Comparison of ENCODE assay signal across 8 mouse cellular contexts in the genomic region with DNA sequence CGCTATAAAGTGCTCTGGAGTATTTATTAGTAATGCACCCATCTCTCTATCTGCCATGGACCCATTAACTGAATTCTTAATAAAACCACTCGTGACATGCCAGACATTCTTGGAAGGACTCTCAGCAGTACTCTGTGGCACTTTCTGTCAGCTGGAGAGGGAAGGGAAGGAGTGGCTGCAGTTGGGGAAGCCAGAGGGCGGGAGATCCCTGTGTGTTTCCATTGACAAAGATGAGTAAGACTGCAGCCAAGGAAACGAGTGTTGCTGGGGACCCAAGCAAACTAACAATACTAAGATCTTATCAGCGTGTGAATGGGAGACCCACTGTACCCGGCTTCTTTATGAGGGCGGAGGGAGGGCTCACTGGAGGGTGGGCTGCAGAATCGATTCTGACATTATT. TPM values are rescaled to one million over a fixed set of nuclear protein-coding genes. Genes with fewer than 3 reads are reported as not detected.
DNase-seq lines count a peak whose midpoint lies in the region; ATAC-seq and TF ChIP-seq lines count a peak whose summit lies in the region.

No protein-coding gene starts in this region.

- peak overlapping the region; percentile 21; the same call in 1 of the 2 replicates for H3K27ac ChIP-seq in heart, adult 2 months
- peak overlapping the region; percentile 90 for H3K27ac ChIP-seq in forebrain, embryonic 14.5 days (ENCODE audit: low read depth, low read length)
- H3K27ac ChIP-seq in limb, embryonic 10.5 days: no peak overlapping the region
- no peak overlapping the region for H3K27ac ChIP-seq in midbrain, postnatal 0 days (ENCODE audit: low read depth, low read length)

- WGBS in heart, adult 2 months: 40% methylated on average over 8 of the region's 8 CpGs
- WGBS in forebrain, embryonic 14.5 days: 12% methylated on average over 8 of the region's 8 CpGs
- WGBS in limb, embryonic 10.5 days: 64% methylated on average over 8 of the region's 8 CpGs
- 16% methylated on average over 8 of the region's 8 CpGs for WGBS in midbrain, postnatal 0 days

- intact Hi-C loops in heart, adult 2 months (cut with DNase I): no loop called here

- no peak for TF ChIP-seq EP300 in heart, adult 2 months (IDR thresholded peaks at IDR 0.05; ENCODE audit: insufficient read depth, low read depth, low read length)

- no peaks in the 10 kb centered on the region for H3K27me3 ChIP-seq in heart, adult 2 months (ENCODE audit: control insufficient read depth, insufficient read depth, low read length)
- no peaks in the 10 kb centered on the region for H3K27me3 ChIP-seq in forebrain, embryonic 14.5 days (replicated peaks; ENCODE audit: control insufficient read depth, insufficient read depth, low read length)
- no peaks in the 10 kb centered on the region for H3K27me3 ChIP-seq in limb, embryonic 10.5 days (ENCODE audit: low read depth, poor library complexity, severe bottlenecking)
- no peaks in the 10 kb centered on the region for H3K27me3 ChIP-seq in midbrain, postnatal 0 days (ENCODE audit: insufficient read depth, low read length)

- peak in 1 of 2 experiments; percentile 35 for DNase-seq in heart, adult 2 months
- DNase-seq in heart, adult 8-10 months (ENCODE audit: low spot score): no peak
- peak; percentile 59 for DNase-seq in forebrain, embryonic 14.5 days (ENCODE audit: low spot score)
- DNase-seq in limb, embryonic 10.5 days (ENCODE audit: low spot score): no peak
- peak; percentile 38 for DNase-seq in midbrain, postnatal 0 days (ENCODE audit: low spot score)
- no peak for DNase-seq in thymus, postnatal 10 days (ENCODE audit: low spot score in 2 of 2)
- no peak for DNase-seq in urinary bladder, postnatal 14 days (ENCODE audit: low spot score)
- DNase-seq in layer of hippocampus, adult 18-20 months (ENCODE audit: low spot score in 2 of 2): no peak

- H3K4me3 ChIP-seq in heart, adult 2 months: no peak overlapping the region
- peak overlapping the region; percentile 73 for H3K4me3 ChIP-seq in forebrain, embryonic 14.5 days (ENCODE audit: low read depth, low read length)
- peak overlapping the region; percentile 81; the same call in 1 of the 2 replicates for H3K4me3 ChIP-seq in limb, embryonic 10.5 days
- H3K4me3 ChIP-seq in midbrain, postnatal 0 days (ENCODE audit: low read depth, low read length): peak overlapping the region; percentile 95

- peaks cover 2% of the 10 kb centered on the region; the same call in 1 of the 2 replicates for H3K36me3 ChIP-seq in heart, adult 2 months (ENCODE audit: control insufficient read depth, insufficient read depth, low read length)
- no peaks in the 10 kb centered on the region for H3K36me3 ChIP-seq in forebrain, embryonic 14.5 days (ENCODE audit: control insufficient read depth, insufficient read depth, low read length)
- no peaks in the 10 kb centered on the region for H3K36me3 ChIP-seq in limb, embryonic 10.5 days
- no peaks in the 10 kb centered on the region for H3K36me3 ChIP-seq in midbrain, postnatal 0 days (ENCODE audit: insufficient read depth, low read length)

- no peak for ATAC-seq in forebrain, embryonic 14.5 days
- ATAC-seq in midbrain, postnatal 0 days (ENCODE audit: low FRiP score): no peak

- 0 out of 2 replicates have a peak, but pooled peaks have one; percentile 11 for TF ChIP-seq CTCF in heart, adult 2 months (IDR thresholded peaks at IDR 0.05)
- TF ChIP-seq CTCF in midbrain, postnatal 0 days (IDR thresholded peaks at IDR 0.05): no peak; the same call in 1 of the 2 replicates

- H3K4me1 ChIP-seq in heart, adult 2 months (ENCODE audit: control insufficient read depth, insufficient read depth, low read length): peaks cover 7% of the 10 kb centered on the region
- H3K4me1 ChIP-seq in forebrain, embryonic 14.5 days (ENCODE audit: control insufficient read depth, insufficient read depth, low read length): peaks cover 57% of the 10 kb centered on the region
- peaks cover 74% of the 10 kb centered on the region for H3K4me1 ChIP-seq in limb, embryonic 10.5 days
- peaks cover 20% of the 10 kb centered on the region; the same call in 1 of the 2 replicates for H3K4me1 ChIP-seq in midbrain, postnatal 0 days (ENCODE audit: insufficient read depth, low read length)

- TF ChIP-seq POLR2A in heart, adult 2 months (IDR thresholded peaks at IDR 0.05; ENCODE audit: insufficient read depth, low read depth, low read length): no peak

- no peaks in the 10 kb centered on the region; the same call in 1 of the 2 replicates for H3K79me2 ChIP-seq in heart, adult 2 months (replicated peaks; ENCODE audit: control insufficient read depth, insufficient read depth, low read length)

- no peaks in the 10 kb centered on the region for H3K9me3 ChIP-seq in forebrain, embryonic 14.5 days (replicated peaks; ENCODE audit: control insufficient read depth, low read length)
- no peaks in the 10 kb centered on the region for H3K9me3 ChIP-seq in limb, embryonic 10.5 days (replicated peaks)
- H3K9me3 ChIP-seq in midbrain, postnatal 0 days (ENCODE audit: low read length): no peaks in the 10 kb centered on the region

- peak overlapping the region; percentile 85 for H3K4me2 ChIP-seq in forebrain, embryonic 14.5 days (ENCODE audit: low read length)
- peak overlapping the region; percentile 84 for H3K4me2 ChIP-seq in midbrain, postnatal 0 days (ENCODE audit: low read depth, low read length, poor library complexity, severe bottlenecking)

- H3K9ac ChIP-seq in heart, adult 2 months (ENCODE audit: low read depth, low read length): no peak overlapping the region
- peak overlapping the region; percentile 91 for H3K9ac ChIP-seq in forebrain, embryonic 14.5 days (ENCODE audit: low read length)
- H3K9ac ChIP-seq in midbrain, postnatal 0 days (replicated peaks; ENCODE audit: low read length, poor library complexity, severe bottlenecking): peak overlapping the region; percentile 48; the same call in 1 of the 2 replicates

RNA-seq across cellular contexts. Expression of gene Cemip2, which starts 2.5 kb away (rescaled TPM):
- 10 to 100 TPM; 10.7 to 11.7 TPM for total RNA-seq in heart, adult 2 months (2021)
- 4.5 and 5.8 TPM in 2 replicates for polyA plus RNA-seq in heart, adult 2 months (2012; rRNA removed)
- 10 to 100 TPM; 10.2 to 11.5 (median 10.8) TPM for total RNA-seq in heart, adult 8-10 months (2022)
- polyA plus RNA-seq in forebrain, embryonic 14.5 days (2014; fragmentation: Nextera tagmentation; extraction: Ambion mirVana): 29.2 and 35.3 TPM in 2 replicates
- 39.3 and 51.7 TPM in 2 replicates for polyA plus RNA-seq in limb, embryonic 10.5 days (2016; fragmentation: Nextera tagmentation; extraction: Ambion mirVana)
- 26.3 and 35.4 TPM in 2 replicates for total RNA-seq in midbrain, postnatal 0 days (2014; rRNA removed)
- polyA plus RNA-seq in midbrain, postnatal 0 days (2015; fragmentation: Nextera tagmentation; extraction: Ambion mirVana): 13.0 and 15.8 TPM in 2 replicates
- 10 to 100 TPM; 10.3 to 11.0 TPM for total RNA-seq in layer of hippocampus, adult 18-20 months (2021)

Comparison
In these comparisons a context has a peak if more than half of its experiments do, and no peak if none do; other contexts are left out.
1. DNase-seq: peak in forebrain, embryonic 14.5 days (single experiment) and midbrain, postnatal 0 days (single experiment); none in heart, adult 8-10 months (single experiment), limb, embryonic 10.5 days (single experiment), thymus, postnatal 10 days (0 of 2), urinary bladder, postnatal 14 days (single experiment) and layer of hippocampus, adult 18-20 months (0 of 2).
2. H3K27ac ChIP-seq: peak in heart, adult 2 months (single experiment) and forebrain, embryonic 14.5 days (single experiment); none in limb, embryonic 10.5 days (single experiment) and midbrain, postnatal 0 days (single experiment).